Mouse (Mus musculus) brown adipose tissue, adult 24 weeks (tissue): ENCODE measurements around the gene C9orf72. TPM values are rescaled to one million over a fixed set of nuclear protein-coding genes. Genes with fewer than 3 reads are reported as not detected.

Experiments used
- H3K27ac ChIP-seq: fragments of 200-500 bp; replicated peaks from 2 replicates; pipeline ENCODE4 v1.5.1; 2012; ENCODE audit warnings: low read depth, mild to moderate bottlenecking, low read length
- H3K4me1 ChIP-seq: fragments of 200-500 bp; 2 replicates; pipeline ENCODE4 v1.6.1; 2012; ENCODE audit warnings: low read length, mixed read lengths; ENCODE audit not compliant: control insufficient read depth, insufficient read depth, insufficient read length
- H3K4me3 ChIP-seq: fragments of 200-500 bp; 2 replicates; pipeline ENCODE4 v1.5.1; 2012; ENCODE audit warnings: low read depth, mild to moderate bottlenecking, low read length, moderate library complexity; ENCODE audit not compliant: insufficient read depth
- polyA plus RNA-seq: library from polyadenylated mRNA; stranded (reverse); fragments of >200 nt; gene quantifications from 2 replicates; pipeline ENCODE4 v1.2.4, GENCODE M21; 2012; ENCODE audit not compliant: missing spikeins, insufficient read depth, insufficient read length

The C9orf72 gene
- polyA plus RNA-seq, 1 experiment = 13.5 TPM

DNA sequence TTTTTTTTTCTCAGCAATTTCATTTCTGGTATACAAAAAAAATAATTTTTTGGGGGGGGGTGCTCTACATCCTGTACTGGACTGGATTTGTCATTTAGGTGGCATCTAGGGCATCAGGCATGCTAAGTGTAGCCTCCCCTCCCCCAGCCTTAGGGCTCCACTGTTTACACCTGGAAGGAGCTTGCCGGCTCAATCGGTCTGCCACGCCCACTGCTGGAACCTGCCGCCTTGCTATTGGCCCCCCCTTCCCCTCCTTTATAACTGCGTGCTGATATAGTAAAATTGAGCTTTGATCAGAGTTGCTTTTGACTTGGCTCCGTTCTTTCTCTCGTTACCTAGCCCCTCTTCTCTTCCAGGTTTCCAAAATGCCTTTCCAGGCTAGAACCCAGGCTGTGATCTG, 21.3 kb downstream of the C9orf72 start:
- Histone ChIP-seq H3K4me3 (no peak overlapping the region), H3K27ac (no peak overlapping the region), H3K4me1 (no peaks in the 10 kb centered on the region)

- Histone ChIP-seq H3K27ac (no peak overlapping the region), H3K4me1 (no peaks in the 10 kb centered on the region), H3K4me3 (no peak overlapping the region)
Observed at GRCm38 (mm10) chr4:35203724-35204123, 22.3 kb downstream of the C9orf72 start.

- no peak overlapping the region for H3K4me3 ChIP-seq
- no peaks in the 10 kb centered on the region for H3K4me1 ChIP-seq
- H3K27ac ChIP-seq = no peak overlapping the region
Observed at GRCm38 (mm10) chr4:35201700-35202099, 24.3 kb downstream of the C9orf72 start.

DNA sequence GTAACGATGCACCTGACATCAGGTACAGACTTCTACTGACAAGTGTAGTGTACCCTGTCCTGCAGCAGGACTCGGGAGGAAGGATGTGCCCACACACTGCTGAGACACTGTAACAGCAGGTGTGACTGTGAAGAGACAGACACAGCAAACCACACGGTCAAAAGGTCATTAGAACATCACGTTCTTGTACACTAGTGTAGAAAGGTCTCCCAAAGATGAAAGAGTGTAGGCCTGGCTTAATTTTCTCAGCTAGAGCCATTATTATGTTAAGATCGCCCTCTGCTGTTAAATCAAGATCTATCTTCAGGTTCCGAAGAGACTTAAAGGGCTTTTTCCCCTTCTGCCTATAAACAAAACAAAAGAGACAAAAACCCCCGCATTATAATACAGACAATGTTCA, 33.2 kb downstream of the C9orf72 start:
- Histone ChIP-seq H3K4me1 (no peaks in the 10 kb centered on the region), H3K27ac (no peak overlapping the region)

GRCm38 (mm10) chr4:35189794-35190193, 36.2 kb downstream of the C9orf72 start:
- Histone ChIP-seq H3K27ac (no peak overlapping the region), H3K4me1 (no peaks in the 10 kb centered on the region), H3K4me3 (no peak overlapping the region)

More for the DNA sequence above, 33.2 kb downstream of the C9orf72 start:
- H3K4me3 ChIP-seq = no peak overlapping the region

DNA sequence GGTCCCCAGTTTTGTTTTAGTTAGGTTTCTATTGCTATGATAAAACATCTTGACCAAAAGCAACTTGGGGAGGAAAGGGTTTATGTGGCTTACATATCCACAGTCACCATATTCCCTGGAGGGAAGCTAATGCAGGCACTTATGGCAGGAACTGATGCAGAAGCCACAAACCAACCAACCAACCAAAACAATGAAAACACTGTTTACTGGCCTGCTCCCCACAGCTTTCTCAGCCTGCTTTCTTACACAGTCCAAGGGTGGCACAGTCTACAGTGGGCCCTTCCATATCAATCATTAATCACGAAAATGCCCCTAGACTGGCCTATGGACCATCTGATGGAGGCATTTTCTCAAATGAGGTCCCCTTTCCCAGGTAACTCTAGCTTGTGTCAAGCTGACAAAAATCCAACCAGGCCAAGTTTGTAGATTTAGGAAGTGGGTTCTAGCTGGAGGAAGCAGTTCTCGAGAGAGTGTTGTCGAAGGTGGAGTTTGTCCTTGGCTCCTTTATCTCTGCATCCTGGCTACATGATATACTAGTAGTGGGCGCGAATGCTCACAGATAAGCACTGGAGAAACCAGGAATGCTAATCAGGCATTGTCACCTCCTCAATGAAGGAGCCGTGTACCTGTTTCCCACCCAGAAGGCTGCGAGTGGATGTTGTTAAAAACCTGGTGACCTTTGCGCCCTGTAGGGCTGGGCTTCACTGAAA, 38.2 kb downstream of the C9orf72 start:
- H3K4me3 ChIP-seq = no peak overlapping the region
- no peaks in the 10 kb centered on the region for H3K4me1 ChIP-seq

GRCm38 (mm10) chr4:35177926-35178645, 47.9 kb downstream of the C9orf72 start:
- Histone ChIP-seq H3K27ac (no peak overlapping the region), H3K4me1 (no peaks in the 10 kb centered on the region), H3K4me3 (no peak overlapping the region)

More for the DNA sequence above, 38.2 kb downstream of the C9orf72 start:
- H3K27ac ChIP-seq = no peak overlapping the region

GRCm38 (mm10) chr4:35175566-35175965, 50.4 kb downstream of the C9orf72 start:
- Histone ChIP-seq H3K4me1 (no peaks in the 10 kb centered on the region), H3K4me3 (no peak overlapping the region), H3K27ac (no peak overlapping the region)

- Histone ChIP-seq H3K4me1 (no peaks in the 10 kb centered on the region), H3K27ac (no peak overlapping the region), H3K4me3 (no peak overlapping the region)
Observed at GRCm38 (mm10) chr4:35173551-35173950, 52.4 kb downstream of the C9orf72 start.

DNA sequence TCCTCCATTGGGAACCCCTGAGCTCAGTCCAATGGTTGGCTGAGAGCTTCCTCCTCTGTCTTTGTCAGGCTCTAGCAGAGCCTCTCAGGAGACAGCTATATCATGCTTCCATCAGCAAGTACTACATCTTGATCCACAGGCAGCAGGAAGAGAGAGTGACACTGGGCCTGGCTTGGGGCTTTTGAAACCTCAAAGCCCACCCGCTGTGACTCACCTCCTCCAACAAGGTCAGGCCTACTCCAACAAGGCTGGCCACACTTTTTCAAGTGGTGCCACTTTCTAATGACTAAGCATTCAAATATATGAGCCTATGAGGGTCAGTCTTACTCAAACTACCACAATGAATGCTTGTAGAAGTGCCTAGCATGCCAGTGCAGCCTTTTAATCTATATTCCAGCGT, 53.5 kb downstream of the C9orf72 start:
- Histone ChIP-seq H3K4me1 (no peaks in the 10 kb centered on the region), H3K4me3 (no peak overlapping the region), H3K27ac (no peak overlapping the region)

- Histone ChIP-seq H3K4me1 (no peaks in the 10 kb centered on the region), H3K27ac (no peak overlapping the region), H3K4me3 (no peak overlapping the region)
Observed at GRCm38 (mm10) chr4:35169571-35170125, 56.3 kb downstream of the C9orf72 start.

DNA sequence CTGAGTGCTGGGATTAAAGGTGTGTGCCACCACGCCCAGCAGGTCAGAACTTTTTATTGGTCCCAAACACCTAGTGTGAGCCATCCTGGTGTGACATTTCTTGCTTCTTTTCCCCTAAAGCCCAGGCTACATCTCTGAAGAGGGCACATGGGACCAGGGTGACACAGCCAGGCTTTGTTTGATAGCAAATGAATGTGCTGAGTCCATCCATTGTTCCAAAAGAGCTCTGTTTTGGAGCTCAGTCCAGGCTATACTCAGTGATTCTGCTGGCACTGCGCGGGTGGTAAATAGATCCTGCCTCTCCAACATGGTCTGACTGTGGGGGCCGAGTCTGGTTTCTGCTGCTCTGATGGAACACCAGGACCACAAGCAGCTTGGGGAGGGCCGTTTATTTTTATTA, 58.1 kb downstream of the C9orf72 start:
- Histone ChIP-seq H3K4me1 (no peaks in the 10 kb centered on the region), H3K4me3 (no peak overlapping the region), H3K27ac (no peak overlapping the region)

DNA sequence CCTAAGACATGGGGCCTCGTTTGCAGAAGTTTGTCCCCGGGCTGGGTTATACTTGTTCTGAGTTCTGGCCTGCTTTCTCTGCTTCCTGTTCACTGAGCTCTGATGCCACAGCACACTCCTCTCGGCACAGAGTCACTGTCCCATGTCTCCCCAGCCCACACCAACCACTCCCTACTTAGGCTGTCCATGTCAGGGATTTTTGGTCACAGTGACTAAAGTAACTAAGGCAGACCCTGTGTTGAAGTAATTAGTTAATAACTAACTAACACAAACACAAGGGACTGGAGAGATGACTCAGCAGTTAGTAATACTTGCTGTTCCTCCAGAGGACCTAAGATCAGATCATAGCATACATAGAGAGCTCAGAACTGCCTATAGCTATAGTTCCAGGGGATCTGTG, 60.0 kb downstream of the C9orf72 start:
- H3K4me3 ChIP-seq = no peak overlapping the region
- H3K27ac ChIP-seq = no peak overlapping the region
- no peaks in the 10 kb centered on the region for H3K4me1 ChIP-seq

DNA sequence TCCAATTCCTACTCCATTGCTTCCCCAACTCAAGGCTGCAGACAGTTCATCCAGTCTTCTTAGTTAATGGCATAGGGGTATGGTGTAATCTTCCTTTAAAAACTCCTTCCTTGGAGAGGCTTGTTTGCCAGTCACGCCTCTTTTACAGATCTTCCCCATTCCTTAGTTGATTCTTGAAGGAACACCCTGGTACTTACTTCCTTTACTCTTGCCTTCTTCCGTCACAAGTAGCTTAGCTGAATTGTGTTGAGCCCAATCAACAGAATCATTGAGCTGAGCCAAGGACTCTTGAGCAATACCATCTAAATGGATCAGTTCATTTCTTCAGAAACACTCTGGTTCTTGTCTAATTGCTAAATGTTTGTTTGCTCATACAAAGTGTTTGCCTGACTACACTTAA, 60.7 kb downstream of the C9orf72 start:
- Histone ChIP-seq H3K27ac (no peak overlapping the region), H3K4me3 (no peak overlapping the region), H3K4me1 (no peaks in the 10 kb centered on the region)

- Histone ChIP-seq H3K4me1 (no peaks in the 10 kb centered on the region), H3K4me3 (no peak overlapping the region), H3K27ac (no peak overlapping the region)
Observed at GRCm38 (mm10) chr4:35157815-35158214, 68.2 kb downstream of the C9orf72 start.
